Mouse (Mus musculus) spleen, postnatal 14 days (tissue): ENCODE measurements around the gene Hist1h4j.
"Not testable (repeated sequence)": the region's sequence is repeated elsewhere in the genome, so short reads cannot be mapped to it uniquely, and the experiment has no call there.

ENCODE experiments used
- DNase-seq, 2 experiments: peaks; one replicate each; pipeline ENCODE4 v3.0.0; 2021 to 2022; ENCODE audit warnings: low spot score in 2 of 2

Gene Hist1h4j

GRCm38 (mm10) chr13:21734906-21735767, at the start of gene Hist1h4j:
Hist1h4j (plus strand) TSS chr13:21735064.
- DNase-seq = peak; percentile 68 to 78

DNA sequence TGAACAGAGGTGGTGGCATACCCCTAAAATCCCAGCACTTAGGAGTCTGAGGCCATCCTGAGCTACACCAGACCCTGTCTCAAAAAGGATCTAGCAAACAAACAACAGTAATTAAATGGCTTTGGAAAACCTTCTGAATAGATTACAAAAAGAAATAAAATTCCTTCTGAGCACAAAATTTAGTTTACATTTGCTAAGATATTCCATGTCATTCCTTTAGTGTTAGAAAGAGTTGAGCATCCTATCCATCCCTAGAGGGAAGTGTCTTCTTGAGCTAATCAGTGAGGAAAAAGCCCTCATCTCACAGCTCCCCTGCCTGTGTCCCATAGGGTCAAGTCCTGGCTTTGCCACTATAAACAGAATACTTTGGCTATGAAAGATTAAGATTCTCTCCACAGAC, 37.1 kb upstream of the Hist1h4j start, which contains the start of gene Olfr1359:
TSS of gene Olfr1359 (plus strand) at position 301 of the 400 bp plus-strand sequence.
- DNase-seq = no peak

DNA sequence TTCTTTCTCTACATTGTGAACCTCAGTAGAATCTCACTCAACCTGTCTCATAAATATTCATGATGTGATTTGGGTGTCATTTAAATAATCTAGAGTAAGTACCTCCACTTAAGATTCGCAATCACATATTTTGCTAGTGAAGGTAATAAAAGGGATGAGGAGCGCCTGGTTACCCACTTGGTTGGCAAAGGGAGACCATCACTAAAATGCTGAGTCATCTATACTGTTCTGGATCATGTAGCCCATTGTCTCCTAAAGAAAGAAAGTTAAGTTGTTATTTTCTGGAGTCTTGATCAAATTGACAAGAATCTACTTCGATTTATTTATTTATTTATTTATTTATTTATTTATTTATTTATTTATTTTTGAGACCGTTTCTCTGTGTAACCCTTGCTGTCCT, 28.2 kb upstream of the Hist1h4j start:
- DNase-seq = no peak

DNA sequence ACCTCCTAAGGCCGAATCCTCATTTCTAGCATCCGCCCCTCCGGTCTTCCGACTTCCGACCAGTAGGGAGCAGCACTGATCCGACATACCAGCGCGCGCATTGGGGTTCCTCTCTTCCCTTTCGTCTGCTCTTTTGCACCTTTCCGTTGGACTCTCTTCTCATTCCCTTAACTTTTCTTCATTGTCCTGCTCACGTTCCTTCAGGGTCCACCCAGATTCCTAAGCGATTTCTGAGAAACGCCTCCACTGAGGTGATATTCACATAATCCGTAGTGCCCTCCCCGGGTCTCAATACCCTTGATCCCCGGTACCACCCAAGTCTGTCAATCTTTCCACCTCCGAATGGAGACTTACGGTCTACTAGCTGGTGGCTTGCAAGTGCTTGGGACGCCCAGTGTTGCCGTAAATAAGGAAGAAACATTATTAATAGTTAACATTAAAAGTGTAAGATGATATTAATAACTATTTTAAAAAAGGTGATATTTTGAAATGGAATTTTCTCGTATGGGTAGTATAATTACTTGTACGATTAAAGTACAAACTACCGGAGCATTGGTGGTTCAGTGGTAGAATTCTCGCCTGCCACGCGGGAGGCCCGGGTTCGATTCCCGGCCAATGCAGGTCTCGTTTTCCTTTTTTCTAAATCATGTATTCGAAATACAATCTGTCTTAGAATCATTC, 24.7 kb upstream of the Hist1h4j start:
- DNase-seq = peak; percentile 79 to 86

- DNase-seq = peak; percentile 61 to 73
Observed at GRCm38 (mm10) chr13:21710821-21711525, 23.9 kb upstream of the Hist1h4j start.

- no peak for DNase-seq
Observed at GRCm38 (mm10) chr13:21711698-21712097, 23.2 kb upstream of the Hist1h4j start.

GRCm38 (mm10) chr13:21714725-21715124, 20.1 kb upstream of the Hist1h4j start:
- peak; percentile 40 to 61 for DNase-seq

DNA sequence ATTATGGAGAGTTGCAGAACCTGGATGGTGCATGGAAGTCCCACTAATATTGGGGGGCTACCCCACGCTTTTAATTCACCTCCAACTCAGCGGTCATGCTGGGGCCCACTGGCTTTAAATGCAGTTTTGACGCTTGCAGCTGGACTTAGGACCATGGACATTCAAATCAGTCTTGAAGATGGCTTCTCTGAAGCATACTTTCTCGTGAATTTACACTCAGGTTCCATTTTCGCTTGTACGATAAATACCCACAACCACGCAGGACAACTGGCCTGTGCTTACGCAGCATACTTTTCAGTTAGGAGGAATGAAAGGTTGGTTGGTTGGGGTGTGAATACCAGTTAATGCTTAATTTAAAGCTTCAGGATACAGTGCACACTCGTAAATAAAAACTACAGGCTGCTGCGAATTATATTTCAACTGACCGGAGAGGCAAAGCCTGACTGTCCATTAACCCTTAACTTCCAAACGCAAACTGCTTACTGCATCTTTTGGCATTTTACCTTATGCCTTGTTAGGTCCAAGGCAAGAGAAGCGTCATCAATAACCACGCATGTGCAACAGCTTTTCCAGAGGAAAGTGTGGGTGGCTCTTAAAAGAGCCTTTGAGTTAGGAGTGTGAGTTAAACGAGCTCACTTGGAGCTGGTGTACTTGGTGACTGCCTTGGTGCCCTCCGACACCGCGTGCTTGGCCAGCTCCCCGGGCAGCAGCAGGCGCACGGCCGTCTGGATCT, 19.6 kb upstream of the Hist1h4j start:
- DNase-seq = peak in 1 of 2 experiments; percentile 18

DNA sequence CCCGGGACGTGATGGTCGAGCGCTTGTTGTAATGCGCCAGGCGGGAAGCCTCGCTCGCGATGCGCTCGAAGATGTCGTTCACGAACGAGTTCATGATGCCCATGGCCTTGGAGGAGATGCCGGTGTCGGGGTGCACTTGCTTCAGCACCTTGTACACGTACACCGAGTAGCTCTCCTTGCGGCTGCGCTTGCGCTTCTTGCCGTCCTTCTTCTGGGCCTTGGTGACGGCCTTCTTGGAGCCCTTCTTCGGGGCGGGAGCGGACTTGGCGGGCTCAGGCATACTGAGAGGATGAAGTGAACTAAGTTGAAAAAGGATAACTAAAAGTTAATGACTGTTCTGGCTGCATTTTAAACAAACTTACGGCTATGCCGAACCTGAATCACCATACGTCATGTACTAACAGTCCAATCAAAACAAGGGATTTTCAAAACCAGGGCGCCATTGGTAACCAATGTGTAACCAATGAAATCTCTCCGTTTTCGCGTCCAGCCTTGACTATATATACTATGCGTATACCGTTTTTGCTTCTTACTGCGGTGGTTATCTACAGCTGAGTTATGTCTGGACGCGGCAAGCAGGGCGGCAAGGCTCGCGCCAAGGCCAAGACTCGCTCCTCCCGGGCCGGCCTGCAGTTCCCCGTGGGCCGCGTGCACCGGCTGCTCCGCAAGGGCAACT, 18.9 kb upstream of the Hist1h4j start, which contains the start of the genes Hist1h2bl and Hist1h2ai:
TSS of gene Hist1h2bl (minus strand) at position 280 of the 676 bp plus-strand sequence.
TSS of gene Hist1h2ai (plus strand) at position 559 of the 676 bp plus-strand sequence.
- DNase-seq = peak; percentile 68 to 72

DNA sequence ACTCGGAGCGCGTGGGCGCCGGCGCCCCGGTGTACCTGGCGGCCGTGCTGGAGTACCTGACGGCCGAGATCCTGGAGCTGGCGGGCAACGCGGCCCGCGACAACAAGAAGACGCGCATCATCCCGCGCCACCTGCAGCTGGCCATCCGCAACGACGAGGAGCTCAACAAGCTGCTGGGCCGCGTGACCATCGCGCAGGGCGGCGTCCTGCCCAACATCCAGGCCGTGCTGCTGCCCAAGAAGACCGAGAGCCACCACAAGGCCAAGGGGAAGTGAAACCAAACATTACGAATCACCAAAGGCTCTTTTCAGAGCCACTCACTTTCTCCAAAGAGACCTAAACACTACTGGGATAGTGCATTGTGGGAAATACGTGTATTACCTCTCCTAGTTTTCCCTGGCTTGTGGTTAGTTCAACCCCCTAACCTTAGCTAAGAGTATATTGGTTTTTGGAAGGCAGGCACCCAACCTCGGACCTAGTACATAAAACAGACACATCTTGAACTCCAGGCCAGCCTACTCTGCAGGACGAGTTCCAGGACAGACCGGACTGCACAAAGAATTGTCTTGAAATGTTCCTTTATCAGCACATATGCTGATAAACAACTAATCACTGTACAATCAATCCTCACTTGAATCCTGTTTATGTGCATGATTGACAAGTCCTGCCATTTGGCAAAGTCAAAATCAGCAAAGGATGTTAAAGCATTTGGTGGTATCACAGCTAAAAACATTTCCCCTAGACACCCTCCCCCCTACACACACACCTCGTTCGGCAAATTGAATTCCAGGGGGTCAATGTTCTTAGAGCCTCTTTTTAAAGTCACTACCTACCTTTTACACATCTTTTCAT, 18.1 kb upstream of the Hist1h4j start:
- peak in 1 of 2 experiments; percentile 25 for DNase-seq

- DNase-seq = peak; percentile 75 to 77
Observed at GRCm38 (mm10) chr13:21717397-21718357, 17.2 kb upstream of the Hist1h4j start, which contains the start of gene Hist1h3h. Hist1h3h (plus strand) TSS chr13:21717659.

DNA sequence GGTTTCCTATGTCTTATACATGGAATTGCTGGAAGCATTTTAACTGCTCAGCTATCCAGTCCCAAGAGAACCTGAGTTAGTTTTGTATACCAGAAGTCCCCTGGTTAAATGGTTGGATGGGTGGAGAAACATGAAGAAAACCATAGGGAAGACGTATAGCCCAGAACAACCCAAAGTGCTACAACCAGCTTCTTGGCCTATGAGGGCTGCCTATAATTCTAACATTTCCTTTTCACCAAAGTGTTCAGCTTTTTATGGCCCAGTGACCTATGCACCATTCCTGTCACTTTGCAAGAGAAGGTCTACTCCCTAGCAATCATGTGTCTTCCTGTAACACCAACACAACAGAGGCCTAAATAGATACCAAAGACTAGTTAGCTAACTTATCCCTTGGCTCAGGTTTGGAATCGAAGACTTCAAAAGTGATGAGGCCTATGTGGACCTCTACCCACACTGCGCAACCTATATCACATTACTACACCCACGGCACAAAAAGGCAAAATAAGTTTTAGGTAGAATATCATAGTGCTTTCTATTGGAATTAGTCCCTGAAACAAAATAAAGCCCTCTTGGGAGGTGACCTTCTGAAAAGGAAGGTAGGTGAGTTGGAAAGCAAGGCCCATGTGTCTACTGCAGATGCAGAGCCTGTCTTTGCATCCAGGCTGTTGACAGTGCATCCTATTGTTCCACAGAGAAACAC, 16.3 kb upstream of the Hist1h4j start:
- no peak for DNase-seq

DNA sequence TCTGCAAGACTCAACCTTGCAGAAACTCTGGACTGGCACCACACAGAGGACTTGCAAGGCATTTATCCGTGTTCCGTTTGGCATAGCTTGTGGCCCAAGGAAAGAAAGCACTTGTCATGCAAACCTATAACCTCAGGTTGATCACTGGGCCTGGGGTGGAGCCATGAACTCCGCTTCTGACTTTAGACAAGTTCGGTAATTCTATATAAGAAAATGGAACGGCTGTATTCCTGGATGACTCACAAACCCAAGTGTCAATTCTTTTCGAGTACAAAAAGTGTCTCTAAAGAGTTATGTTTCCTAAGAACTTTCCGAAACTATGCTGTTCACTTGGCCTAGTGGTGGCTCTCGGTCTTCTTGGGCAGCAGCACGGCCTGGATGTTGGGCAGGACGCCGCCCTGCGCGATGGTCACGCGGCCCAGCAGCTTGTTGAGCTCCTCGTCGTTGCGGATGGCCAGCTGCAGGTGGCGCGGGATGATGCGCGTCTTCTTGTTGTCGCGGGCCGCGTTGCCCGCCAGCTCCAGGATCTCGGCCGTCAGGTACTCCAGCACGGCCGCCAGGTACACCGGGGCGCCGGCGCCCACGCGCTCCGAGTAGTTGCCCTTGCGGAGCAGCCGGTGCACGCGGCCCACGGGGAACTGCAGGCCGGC, 13.6 kb upstream of the Hist1h4j start:
- not testable (repeated sequence) for DNase-seq

- peak; percentile 59 to 64 for DNase-seq
Observed at GRCm38 (mm10) chr13:21721757-21722372, 13.0 kb upstream of the Hist1h4j start, which contains the start of gene Hist1h2bm. Hist1h2bm (plus strand) TSS chr13:21722044.

- DNase-seq = no peak
Observed at GRCm38 (mm10) chr13:21722373-21722925, 12.4 kb upstream of the Hist1h4j start.
